Mouse (Mus musculus): ENCODE results near the gene Chchd2.

The Chchd2 gene

GRCm38 (mm10) chr5:129878946-129879345 lies 8.3 kb downstream of the Chchd2 start:
- 58% methylated on average over 2 of the region's 2 CpGs for WGBS

- 59% methylated on average over 9 of the region's 9 CpGs for WGBS
Observed at GRCm38 (mm10) chr5:129877731-129878455, 9.4 kb downstream of the Chchd2 start.

- WGBS, result 76% methylated on average over 11 of the region's 11 CpGs
Observed at GRCm38 (mm10) chr5:129875098-129875497, 12.2 kb downstream of the Chchd2 start.

- WGBS, result 90% methylated on average over 12 of the region's 12 CpGs
Observed at GRCm38 (mm10) chr5:129873942-129874341, 13.3 kb downstream of the Chchd2 start.

- 79% methylated on average over 2 of the region's 2 CpGs for WGBS
Observed at GRCm38 (mm10) chr5:129871238-129871637, 16.0 kb downstream of the Chchd2 start.

- WGBS, result 89% methylated on average over 19 of the region's 19 CpGs
Observed at GRCm38 (mm10) chr5:129869238-129869995, 17.9 kb downstream of the Chchd2 start.

- 85% methylated on average over 12 of the region's 12 CpGs for WGBS
Observed at GRCm38 (mm10) chr5:129865841-129866240, 21.4 kb downstream of the Chchd2 start.

- 10% methylated on average over 18 of the region's 18 CpGs for WGBS
Observed at GRCm38 (mm10) chr5:129864467-129864866, 22.8 kb downstream of the Chchd2 start.

GRCm38 (mm10) chr5:129862325-129862724 lies 24.9 kb downstream of the Chchd2 start:
- 96% methylated on average over 6 of the region's 6 CpGs for WGBS

GRCm38 (mm10) chr5:129856414-129856813 lies 30.9 kb downstream of the Chchd2 start:
- WGBS, result 91% methylated on average over 5 of the region's 5 CpGs

- 59% methylated on average over 5 of the region's 5 CpGs for WGBS
Observed at GRCm38 (mm10) chr5:129855163-129855562, 32.1 kb downstream of the Chchd2 start.

- WGBS, result 26% methylated on average over 8 of the region's 8 CpGs
Observed at GRCm38 (mm10) chr5:129847558-129847820, 39.8 kb downstream of the Chchd2 start.

GRCm38 (mm10) chr5:129846752-129847557 lies 40.3 kb downstream of the Chchd2 start, which contains the start of gene Sumf2:
TSS of gene Sumf2 (plus strand) at chr5:129846986.
- WGBS, result 3% methylated on average over 22 of the region's 22 CpGs

GRCm38 (mm10) chr5:129844848-129845247 lies 42.4 kb downstream of the Chchd2 start:
- WGBS, result 93% methylated on average over 5 of the region's 5 CpGs

All from cerebral cortex, adult 2 months (tissue).